Comparison of ENCODE assay signal across 7 mouse cellular contexts in genomic region chr12:33109531-33109930, GRCm38 (mm10). TPM values are rescaled to one million over a fixed set of nuclear protein-coding genes. Genes with fewer than 3 reads are reported as not detected.
DNase-seq lines count a peak whose midpoint lies in the region; ATAC-seq and TF ChIP-seq lines count a peak whose summit lies in the region.

No protein-coding gene starts in this region.

- no peaks in the 10 kb centered on the region for H3K36me3 ChIP-seq in spleen, adult 2 months (ENCODE audit: control insufficient read depth, insufficient read depth, low read length)
- no peaks in the 10 kb centered on the region for H3K36me3 ChIP-seq in forebrain, embryonic 16.5 days (ENCODE audit: control insufficient read depth, insufficient read depth)
- H3K36me3 ChIP-seq in intestine, embryonic 16.5 days (ENCODE audit: control insufficient read depth, insufficient read depth, low read length) = no peaks in the 10 kb centered on the region
- H3K36me3 ChIP-seq in testis, adult 2 months (ENCODE audit: control insufficient read depth, insufficient read depth, low read length) = no peaks in the 10 kb centered on the region

- no peaks in the 10 kb centered on the region for H3K27me3 ChIP-seq in spleen, adult 2 months (ENCODE audit: control insufficient read depth, insufficient read depth, low read length)
- H3K27me3 ChIP-seq in forebrain, embryonic 16.5 days (replicated peaks; ENCODE audit: control insufficient read depth, insufficient read depth, low read length) = no peaks in the 10 kb centered on the region
- no peaks in the 10 kb centered on the region for H3K27me3 ChIP-seq in intestine, embryonic 16.5 days (replicated peaks; ENCODE audit: control insufficient read depth, insufficient read depth, low read length)
- H3K27me3 ChIP-seq in testis, adult 2 months (ENCODE audit: control insufficient read depth, insufficient read depth, low read length) = no peaks in the 10 kb centered on the region

- peak; percentile 57 for ATAC-seq in forebrain, embryonic 16.5 days
- ATAC-seq in intestine, embryonic 16.5 days = peak; percentile 61

- no peaks in the 10 kb centered on the region for H3K9me3 ChIP-seq in forebrain, embryonic 16.5 days (ENCODE audit: control insufficient read depth, low read length)
- H3K9me3 ChIP-seq in intestine, embryonic 16.5 days (ENCODE audit: control insufficient read depth, low read length) = no peaks in the 10 kb centered on the region

- no peaks in the 10 kb centered on the region for H3K4me1 ChIP-seq in spleen, adult 2 months (ENCODE audit: control insufficient read depth, insufficient read depth, insufficient read length)
- H3K4me1 ChIP-seq in forebrain, embryonic 16.5 days (replicated peaks; ENCODE audit: control insufficient read depth, insufficient read depth, low read length) = peaks cover 26% of the 10 kb centered on the region
- H3K4me1 ChIP-seq in intestine, embryonic 16.5 days (ENCODE audit: control insufficient read depth, insufficient read depth, low read length) = peaks cover 10% of the 10 kb centered on the region
- peaks cover 2% of the 10 kb centered on the region; the same call in 1 of the 2 replicates for H3K4me1 ChIP-seq in testis, adult 2 months (ENCODE audit: control insufficient read depth, insufficient read depth, low read length)

- TF ChIP-seq CTCF in spleen, adult 2 months (IDR thresholded peaks at IDR 0.05; ENCODE audit: extremely low read depth, insufficient read depth, insufficient read length, insufficient replicate concordance) = peak; percentile 32; the same call in 1 of the 2 replicates
- TF ChIP-seq CTCF in testis, adult 2 months (IDR thresholded peaks at IDR 0.05; ENCODE audit: control insufficient read depth, insufficient read depth, insufficient replicate concordance, low read depth, low read length) = peak; percentile 50; the same call in 1 of the 2 replicates

- DNase-seq in spleen, adult 2 months (ENCODE audit: low read depth in 1 of 2, low spot score in 2 of 2) = no peak
- DNase-seq in spleen, postnatal 10 days (ENCODE audit: low spot score in 2 of 2) = no peak
- DNase-seq in adrenal gland, postnatal 10 days = peak; percentile 42
- DNase-seq in lung, postnatal 4 days = peak; percentile 36 to 41

- no peak overlapping the region for H3K9ac ChIP-seq in forebrain, embryonic 16.5 days (replicated peaks; ENCODE audit: low read depth, low read length)
- H3K9ac ChIP-seq in intestine, embryonic 16.5 days (ENCODE audit: low read depth, low read length) = no peak overlapping the region

- no peak overlapping the region for H3K4me3 ChIP-seq in spleen, adult 2 months (ENCODE audit: extremely low read depth, insufficient read depth, insufficient read length)
- H3K4me3 ChIP-seq in forebrain, embryonic 16.5 days (replicated peaks; ENCODE audit: low read length) = no peak overlapping the region
- H3K4me3 ChIP-seq in intestine, embryonic 16.5 days (ENCODE audit: low read length) = no peak overlapping the region
- no peak overlapping the region for H3K4me3 ChIP-seq in testis, adult 2 months (ENCODE audit: control insufficient read depth, low read depth, low read length)

- no peak overlapping the region for H3K4me2 ChIP-seq in forebrain, embryonic 16.5 days (ENCODE audit: low read length)
- no peak overlapping the region for H3K4me2 ChIP-seq in intestine, embryonic 16.5 days (ENCODE audit: low read depth, low read length)

- H3K27ac ChIP-seq in spleen, adult 2 months (ENCODE audit: insufficient read depth, low read length) = no peak overlapping the region
- H3K27ac ChIP-seq in forebrain, embryonic 16.5 days (ENCODE audit: low read length) = no peak overlapping the region
- no peak overlapping the region for H3K27ac ChIP-seq in intestine, embryonic 16.5 days (ENCODE audit: low read length)
- H3K27ac ChIP-seq in testis, adult 2 months (ENCODE audit: control insufficient read depth, insufficient read depth, low read depth, low read length) = no peak overlapping the region

- no peak for TF ChIP-seq POLR2A in spleen, adult 2 months (IDR thresholded peaks at IDR 0.05; ENCODE audit: low read depth, low read length)
- no peak for TF ChIP-seq POLR2A in testis, adult 2 months (IDR thresholded peaks at IDR 0.05; ENCODE audit: control insufficient read depth, low read depth, low read length)

RNA-seq across cellular contexts. Expression of gene Cdhr3, which starts 16.9 kb away (rescaled TPM):
- polyA plus RNA-seq in spleen, adult 2 months (2012; rRNA removed) = 0.11 and 0.28 TPM in 2 replicates
- under 1 TPM in 1 of 2 experiments, not detected in 1; 0.27 TPM for total RNA-seq in adrenal gland, postnatal 10 days (2021)
- polyA plus RNA-seq in forebrain, embryonic 16.5 days (2015; fragmentation: Nextera tagmentation; extraction: Ambion mirVana) = 0.21 and 0.48 TPM in 2 replicates
- polyA plus RNA-seq in intestine, embryonic 16.5 days (2015; fragmentation: Nextera tagmentation; extraction: Ambion mirVana) = 0.04 and 0.15 TPM in 2 replicates
- polyA plus RNA-seq in testis, adult 2 months (2012; rRNA removed) = 0.02 TPM in 1 of 2 replicates, not detected in the other

RNA-seq across cellular contexts. Expression of gene Atxn7l1, which starts 38.0 kb away (rescaled TPM):
- 36.5 and 37.1 TPM in 2 replicates for polyA plus RNA-seq in spleen, adult 2 months (2012; rRNA removed)
- total RNA-seq in adrenal gland, postnatal 10 days (2021) = 10 to 100 TPM; 20.1 to 32.3 TPM
- 15.3 and 19.9 TPM in 2 replicates for polyA plus RNA-seq in forebrain, embryonic 16.5 days (2015; fragmentation: Nextera tagmentation; extraction: Ambion mirVana)
- 12.9 and 14.5 TPM in 2 replicates for polyA plus RNA-seq in intestine, embryonic 16.5 days (2015; fragmentation: Nextera tagmentation; extraction: Ambion mirVana)
- polyA plus RNA-seq in testis, adult 2 months (2012; rRNA removed) = 176 and 194 TPM in 2 replicates

Comparison
In these comparisons a context has a peak if more than half of its experiments do, and no peak if none do; other contexts are left out.
1. DNase-seq: peak in adrenal gland, postnatal 10 days (single experiment) and lung, postnatal 4 days (2 of 2); none in spleen, adult 2 months (0 of 2) and spleen, postnatal 10 days (0 of 2).